Mouse (Mus musculus) frontal cortex, adult 2 months (tissue): ENCODE results near the gene Glb1. TPM values are rescaled to one million over a fixed set of nuclear protein-coding genes. Genes with fewer than 3 reads are reported as not detected.

Source experiments
- DNase-seq, 2 experiments: peaks; one replicate each; pipeline ENCODE4 v3.0.0; 2022; ENCODE audit warnings: low spot score in 1 of 2; ENCODE audit errors: extremely low spot score in 1 of 2
- polyA plus RNA-seq: library from polyadenylated mRNA; depleted of rRNA; stranded (reverse); fragments of >200 nt; gene quantifications from 2 replicates; pipeline ENCODE4 v1.2.3, GENCODE M21; 2012

The Glb1 gene
- polyA plus RNA-seq, 1 experiment: 23.9 TPM

DNA sequence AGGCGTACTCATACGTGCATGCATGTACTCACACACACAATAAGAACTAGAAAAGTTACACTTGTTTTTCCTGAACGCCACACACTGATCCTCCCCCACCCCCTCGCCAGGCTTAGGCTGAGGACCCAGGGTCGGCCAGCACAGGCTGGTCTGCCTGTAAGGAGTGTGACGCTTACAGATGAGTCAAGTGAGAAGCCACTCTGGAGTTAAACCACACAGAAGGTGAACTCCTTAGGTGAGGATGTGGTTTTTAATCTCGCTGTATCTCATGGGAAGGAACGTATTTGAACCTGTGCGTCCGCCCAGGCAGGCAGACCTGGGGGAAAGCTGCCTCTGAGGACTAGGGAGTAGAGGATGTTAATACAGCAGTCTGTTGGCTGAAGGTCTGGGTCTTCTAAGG lies 39.7 kb downstream of the Glb1 start:
- DNase-seq: no peak

- no peak for DNase-seq
Measured at GRCm38 (mm10) chr9:114442225-114442624, 41.3 kb downstream of the Glb1 start.

DNA sequence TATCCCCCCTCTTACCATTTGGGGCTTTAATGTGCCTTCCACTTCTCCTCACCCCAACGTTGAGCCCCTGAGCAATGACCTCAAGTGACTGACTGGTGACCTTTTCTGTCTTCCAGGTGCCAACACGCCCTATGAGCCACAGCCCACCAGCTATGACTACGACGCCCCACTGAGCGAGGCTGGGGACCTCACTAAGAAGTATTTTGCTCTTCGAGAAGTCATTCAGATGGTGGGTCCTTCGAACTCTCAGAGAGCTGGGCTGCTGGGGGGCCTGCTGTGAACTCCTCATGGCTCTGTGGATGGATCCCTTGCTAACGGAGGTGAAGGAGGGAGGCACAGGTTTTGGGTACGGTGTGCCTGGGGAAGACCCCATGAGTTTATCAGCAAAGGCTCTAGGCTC lies 42.0 kb downstream of the Glb1 start:
- no peak for DNase-seq

- DNase-seq: no peak
Measured at GRCm38 (mm10) chr9:114443351-114443750, 42.5 kb downstream of the Glb1 start.

GRCm38 (mm10) chr9:114446887-114447286 lies 46.0 kb downstream of the Glb1 start:
- DNase-seq: no peak

DNA sequence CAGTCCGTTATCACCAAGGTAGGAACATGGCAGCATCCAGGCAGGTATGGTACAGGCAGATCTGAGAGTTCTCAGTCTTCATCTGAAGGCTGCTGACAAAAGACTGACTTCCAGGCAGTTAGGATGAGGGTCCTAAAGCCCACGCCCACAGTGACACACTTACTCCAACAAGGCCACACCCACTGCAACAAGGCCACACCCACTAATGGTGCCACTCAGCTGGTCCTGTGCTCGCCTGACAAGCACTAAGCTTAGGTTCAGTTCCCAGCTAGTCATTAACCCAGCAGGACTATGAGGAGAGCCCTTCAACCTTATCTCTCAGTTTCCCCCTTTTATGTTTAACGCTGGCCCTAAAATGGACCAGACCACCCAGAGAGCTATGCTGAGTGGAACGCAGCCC lies 47.8 kb downstream of the Glb1 start:
- DNase-seq: no peak

- no peak for DNase-seq
Measured at GRCm38 (mm10) chr9:114449120-114449754, 48.4 kb downstream of the Glb1 start.

GRCm38 (mm10) chr9:114451615-114452014 lies 50.7 kb downstream of the Glb1 start:
- DNase-seq: no peak

DNA sequence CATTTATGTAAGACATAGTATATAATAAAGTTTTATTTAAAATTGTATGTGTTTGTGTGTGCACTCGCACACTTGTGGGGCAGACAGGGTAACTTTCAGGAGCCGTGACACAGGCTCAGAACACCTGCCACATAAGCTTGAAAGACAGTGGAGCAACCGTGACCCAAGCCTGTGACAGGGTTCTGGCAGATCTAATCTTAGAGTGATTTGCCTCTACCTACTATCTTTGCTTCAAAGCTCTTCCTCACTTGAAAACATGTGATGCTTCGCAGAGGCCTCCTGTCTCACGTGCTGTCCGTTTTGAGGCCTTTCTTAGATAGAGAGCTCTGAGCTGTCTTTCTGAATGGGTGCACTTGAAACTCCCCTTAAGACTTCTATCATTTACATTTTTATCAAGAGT lies 51.5 kb downstream of the Glb1 start:
- DNase-seq: no peak

DNA sequence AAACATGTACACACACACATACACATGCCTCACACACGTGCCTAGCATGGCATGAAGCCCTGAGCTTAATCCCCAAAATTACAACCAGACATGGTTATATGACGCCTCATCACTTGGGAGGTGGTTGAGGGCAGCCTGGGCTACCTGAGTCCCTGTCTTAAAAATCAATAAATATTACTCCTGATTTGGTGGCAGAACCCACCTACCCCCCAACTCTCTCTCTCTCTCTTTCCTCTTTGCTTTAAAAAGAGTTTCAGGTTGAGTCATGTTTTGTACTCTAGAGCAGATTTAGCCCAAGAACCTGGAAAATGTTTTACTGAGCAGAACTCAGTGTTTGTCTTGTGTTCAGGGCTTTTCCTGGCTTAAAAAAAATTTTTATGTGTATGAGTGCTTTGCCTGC lies 54.5 kb downstream of the Glb1 start:
- no peak for DNase-seq

- DNase-seq: no peak
Measured at GRCm38 (mm10) chr9:114458436-114458835, 57.6 kb downstream of the Glb1 start.

GRCm38 (mm10) chr9:114462569-114462968 lies 61.7 kb downstream of the Glb1 start:
- no peak for DNase-seq

DNA sequence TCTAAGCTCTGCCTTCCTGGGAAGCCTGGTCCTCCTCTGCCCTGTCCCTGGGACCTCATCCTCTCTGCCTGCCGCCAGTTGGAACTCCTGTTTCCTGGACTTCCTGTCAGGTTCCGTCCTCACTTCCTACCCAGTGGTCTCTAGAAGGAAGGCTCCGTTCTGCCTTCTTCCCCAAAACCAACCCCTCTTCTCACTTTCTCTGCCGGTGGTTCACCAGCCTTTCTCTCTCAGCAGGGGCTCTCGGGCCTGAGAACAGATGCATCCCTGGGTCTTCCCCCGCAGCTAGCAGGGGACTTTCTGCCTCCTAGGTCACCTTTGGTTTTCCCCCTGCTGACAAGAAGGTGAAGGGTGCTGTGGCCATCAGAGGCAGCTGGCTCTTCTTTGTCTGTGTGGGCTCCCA lies 64.6 kb downstream of the Glb1 start:
- no peak for DNase-seq

- DNase-seq: no peak
Measured at GRCm38 (mm10) chr9:114466871-114467270, 66.0 kb downstream of the Glb1 start.

- no peak for DNase-seq
Measured at GRCm38 (mm10) chr9:114468217-114468616, 67.3 kb downstream of the Glb1 start.

DNA sequence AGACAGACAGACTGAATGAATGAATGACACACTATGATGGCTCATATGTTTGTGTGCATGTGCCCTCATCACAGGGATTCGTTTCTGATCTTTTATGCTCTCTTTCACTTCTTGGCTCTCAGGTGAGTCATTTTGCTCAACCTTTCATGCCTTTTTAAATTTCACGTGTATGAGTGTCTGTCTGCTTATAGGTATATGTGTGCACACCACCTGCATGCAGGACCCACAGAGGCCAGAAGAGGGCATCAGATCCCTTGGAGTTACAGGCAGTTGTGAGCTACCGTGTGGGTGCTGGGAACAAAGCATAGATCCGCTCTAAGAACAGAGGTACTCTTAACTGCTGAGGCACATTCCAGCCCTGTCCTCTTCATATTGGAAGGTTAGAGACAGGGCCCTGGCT lies 67.8 kb downstream of the Glb1 start:
- no peak for DNase-seq

GRCm38 (mm10) chr9:114471892-114472291 lies 71.0 kb downstream of the Glb1 start:
- DNase-seq: no peak

DNA sequence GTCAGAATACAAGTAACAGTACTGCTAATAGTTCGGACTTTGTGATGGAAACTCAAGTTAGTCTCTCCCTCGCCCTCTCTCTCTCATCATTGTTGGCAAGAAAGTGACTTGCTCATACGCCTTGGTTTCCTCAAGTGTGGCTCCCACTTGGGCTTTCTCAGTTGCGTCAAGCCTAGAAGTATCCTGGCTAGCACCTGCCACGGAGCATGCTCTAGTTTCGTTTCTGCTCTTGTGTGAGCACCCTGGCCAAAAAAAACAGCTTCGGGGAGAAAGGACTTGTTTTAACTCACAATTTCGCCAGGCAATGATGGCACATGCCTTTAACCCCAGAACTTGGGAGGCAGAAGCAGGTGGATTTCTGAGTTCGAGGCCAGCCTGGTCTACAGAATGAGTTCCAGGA lies 76.1 kb downstream of the Glb1 start:
- no peak for DNase-seq

- no peak for DNase-seq
Measured at GRCm38 (mm10) chr9:114480940-114481339, 80.1 kb downstream of the Glb1 start.

- no peak for DNase-seq
Measured at GRCm38 (mm10) chr9:114484771-114485170, 83.9 kb downstream of the Glb1 start.

DNA sequence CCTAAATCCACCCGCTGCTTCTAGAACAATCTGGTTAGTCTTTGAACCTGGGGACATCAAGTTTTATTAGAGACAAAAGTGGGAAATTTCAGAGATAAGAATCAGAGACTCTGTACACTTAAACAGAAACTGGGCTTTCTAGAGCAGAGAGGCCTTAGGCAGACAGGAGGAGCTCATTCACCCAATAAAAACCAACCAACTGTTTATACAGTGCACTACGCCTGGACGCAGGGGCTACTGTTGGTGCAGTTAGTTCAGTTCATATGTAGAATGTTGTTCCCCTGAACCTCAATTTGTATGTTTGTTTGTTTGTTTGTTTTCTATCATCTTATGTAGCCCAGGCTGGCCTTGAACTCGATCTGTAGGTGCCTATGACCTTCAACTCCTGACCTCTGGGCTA lies 85.9 kb downstream of the Glb1 start:
- DNase-seq: no peak

GRCm38 (mm10) chr9:114487481-114488258 lies 86.8 kb downstream of the Glb1 start:
- no peak for DNase-seq
